Mouse (Mus musculus): Measurements from ENCODE around the gene Efemp2. TPM values are rescaled to one million over a fixed set of nuclear protein-coding genes. Genes with fewer than 3 reads are reported as not detected.
A peak's percentile ranks its signal among the peaks of the same experiment; 100 is the strongest.

Gene Efemp2
- polyA plus RNA-seq, 1 experiment, result 43.4 TPM

DNA sequence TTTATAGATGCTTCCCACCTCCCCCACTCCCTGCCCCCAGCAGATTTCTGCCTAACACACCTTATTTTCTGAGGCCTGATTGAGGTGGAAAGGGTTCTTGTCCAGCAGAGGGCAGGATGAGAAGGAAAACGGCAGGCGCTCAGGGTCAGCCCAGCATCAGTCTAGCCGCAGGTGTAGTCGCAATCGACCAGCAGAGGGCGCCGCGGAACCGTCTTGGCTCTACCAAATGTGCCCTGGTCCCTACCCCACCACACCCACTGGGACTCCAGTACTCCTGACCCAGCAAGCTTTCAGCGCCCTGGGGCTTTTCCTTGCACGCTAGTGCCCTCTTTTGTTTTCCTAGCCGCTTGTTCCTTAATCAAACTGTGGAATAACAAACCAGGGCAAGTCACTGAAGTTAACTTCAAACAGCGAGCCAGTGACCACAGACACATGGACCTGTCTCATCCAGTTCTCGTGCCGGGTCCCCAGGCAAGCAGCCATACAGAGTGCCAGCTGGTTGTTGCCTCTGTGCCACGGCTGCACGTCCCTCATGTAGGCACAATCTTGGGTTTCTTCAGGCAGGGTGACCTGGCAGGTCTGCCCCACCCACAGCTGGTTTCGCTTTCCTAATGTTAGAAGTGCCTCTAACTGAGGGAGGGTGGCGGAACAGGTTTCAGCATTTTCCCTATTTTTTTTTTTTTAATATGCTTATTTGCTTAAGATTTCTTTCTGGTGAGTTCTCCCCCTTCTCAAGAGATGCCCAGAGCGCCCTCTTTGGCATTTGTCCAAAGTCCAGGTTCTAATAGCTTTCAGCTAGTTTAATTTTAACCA, 55.8 kb downstream of the Efemp2 start:
- Histone ChIP-seq H3K4me3 (replicated peaks; ENCODE audit: insufficient read depth, low read depth, low read length) (peak overlapping the region; percentile 24), H3K27me3 (ENCODE audit: control insufficient read depth, insufficient read depth, low read length) (no peaks in the 10 kb centered on the region), H3K4me1 (ENCODE audit: control insufficient read depth, insufficient read depth, low read length) (0 out of 2 replicates have a peak, but pooled peaks cover 3% of the 10 kb centered on the region), H3K27ac (ENCODE audit: insufficient read depth, low read length) (no peak overlapping the region)
- TF ChIP-seq POLR2A (IDR thresholded peaks at IDR 0.05; ENCODE audit: borderline replicate concordance, insufficient read depth, low read length) (no peak), CTCF (IDR thresholded peaks at IDR 0.05; ENCODE audit: borderline replicate concordance, insufficient read depth, low read depth, low read length) (peak; percentile 98)
- WGBS, result 3% methylated on average over 20 of the region's 20 CpGs
- DNase-seq, result peak; percentile 93 to 98

DNA sequence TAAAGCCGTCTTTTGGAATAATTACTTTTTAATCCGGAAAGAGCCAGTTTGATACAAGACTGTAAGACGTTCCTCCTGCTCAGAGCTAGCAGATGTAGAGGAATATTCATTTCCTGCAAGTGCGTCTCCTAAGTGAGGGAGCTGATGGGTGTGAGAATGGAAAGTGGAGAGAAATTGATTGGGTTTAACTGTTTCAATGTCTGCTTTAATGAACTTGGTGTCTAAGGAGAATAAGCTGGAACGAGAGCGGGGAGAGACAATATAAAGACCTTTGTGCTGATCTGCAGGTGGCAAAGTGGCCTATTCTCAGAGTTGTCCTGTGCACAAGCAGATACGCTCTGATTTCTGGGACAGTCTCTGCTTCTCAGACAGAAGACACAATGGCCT, 56.4 kb downstream of the Efemp2 start:
- Histone ChIP-seq H3K27ac (ENCODE audit: insufficient read depth, low read length) (no peak overlapping the region), H3K4me3 (replicated peaks; ENCODE audit: insufficient read depth, low read depth, low read length) (no peak overlapping the region), H3K27me3 (ENCODE audit: control insufficient read depth, insufficient read depth, low read length) (no peaks in the 10 kb centered on the region), H3K4me1 (ENCODE audit: control insufficient read depth, insufficient read depth, low read length) (0 out of 2 replicates have a peak, but pooled peaks cover 3% of the 10 kb centered on the region)
- TF ChIP-seq CTCF (IDR thresholded peaks at IDR 0.05; ENCODE audit: borderline replicate concordance, insufficient read depth, low read depth, low read length) (no peak), POLR2A (IDR thresholded peaks at IDR 0.05; ENCODE audit: borderline replicate concordance, insufficient read depth, low read length) (no peak)
- WGBS, result 33% methylated on average over 7 of the region's 7 CpGs
- DNase-seq, result no peak

Other genes with a start within 250 kb of the Efemp2 start
- gene Pacs1, start 200.8 kb upstream of the Efemp2 start, polyA plus RNA-seq (2012; rRNA removed), result 26.7 and 28.0 TPM in 2 replicates
- 175 and 181 TPM in 2 replicates for gene Sf3b2, start 178.5 kb upstream of the Efemp2 start, polyA plus RNA-seq (2012; rRNA removed)
- 49.2 and 55.9 TPM in 2 replicates for gene Gal3st3, start 175.6 kb upstream of the Efemp2 start, polyA plus RNA-seq (2012; rRNA removed)
- not detected in 2 replicates for gene Catsper1, start 138.2 kb upstream of the Efemp2 start, polyA plus RNA-seq (2012; rRNA removed)
- gene Cst6, start 124.4 kb upstream of the Efemp2 start, polyA plus RNA-seq (2012; rRNA removed), result 15.4 and 19.0 TPM in 2 replicates
- 28.0 and 30.6 TPM in 2 replicates for gene Eif1ad, start 107.2 kb upstream of the Efemp2 start, polyA plus RNA-seq (2012; rRNA removed)
- gene Banf1, start 106.8 kb upstream of the Efemp2 start, polyA plus RNA-seq (2012; rRNA removed), result 88.7 and 96.0 TPM in 2 replicates
- gene Sart1, start 85.3 kb upstream of the Efemp2 start, polyA plus RNA-seq (2012; rRNA removed), result 77.5 and 86.5 TPM in 2 replicates
- gene Tsga10ip, start 71.4 kb upstream of the Efemp2 start, polyA plus RNA-seq (2012; rRNA removed), result 0.21 TPM in 1 of 2 replicates, not detected in the other
- 281 and 309 TPM in 2 replicates for gene Drap1, start 49.0 kb upstream of the Efemp2 start, polyA plus RNA-seq (2012; rRNA removed)
- 130 and 134 TPM in 2 replicates for gene AI837181, start 48.8 kb upstream of the Efemp2 start, polyA plus RNA-seq (2012; rRNA removed)
- not detected in 2 replicates for gene Fosl1, start 26.4 kb upstream of the Efemp2 start, polyA plus RNA-seq (2012; rRNA removed)
- gene Ccdc85b, start 16.1 kb upstream of the Efemp2 start, polyA plus RNA-seq (2012; rRNA removed), result 31.0 and 32.5 TPM in 2 replicates
- gene Fibp, start 13.3 kb upstream of the Efemp2 start, polyA plus RNA-seq (2012; rRNA removed), result 140 and 146 TPM in 2 replicates
- gene Ctsw, start 5.4 kb upstream of the Efemp2 start, polyA plus RNA-seq (2012; rRNA removed), result 1.2 and 1.5 TPM in 2 replicates
- 94.2 and 115 TPM in 2 replicates for gene Mus81, start 14.4 kb downstream of the Efemp2 start, polyA plus RNA-seq (2012; rRNA removed)
- gene Cfl1, start 16.5 kb downstream of the Efemp2 start, polyA plus RNA-seq (2012; rRNA removed), result 1,135 and 1,193 TPM in 2 replicates
- gene 1700020D05Rik, start 29.8 kb downstream of the Efemp2 start, polyA plus RNA-seq (2012; rRNA removed), result 6.7 and 6.8 TPM in 2 replicates
- gene Snx32, start 36.6 kb downstream of the Efemp2 start, polyA plus RNA-seq (2012; rRNA removed), result 176 and 185 TPM in 2 replicates
- gene Ovol1, start 86.7 kb downstream of the Efemp2 start, polyA plus RNA-seq (2012; rRNA removed), result 0.05 TPM in 1 of 2 replicates, not detected in the other
- gene Ap5b1, start 94.1 kb downstream of the Efemp2 start, polyA plus RNA-seq (2012; rRNA removed), result 5.1 and 5.6 TPM in 2 replicates
- gene Rnaseh2c, start 127.9 kb downstream of the Efemp2 start, polyA plus RNA-seq (2012; rRNA removed), result 79.1 and 83.5 TPM in 2 replicates
- 139 and 143 TPM in 2 replicates for gene Kat5, start 136.3 kb downstream of the Efemp2 start, polyA plus RNA-seq (2012; rRNA removed)
- gene Rela, start 163.5 kb downstream of the Efemp2 start, polyA plus RNA-seq (2012; rRNA removed), result 39.0 and 40.3 TPM in 2 replicates
- gene Sipa1, start 189.8 kb downstream of the Efemp2 start, polyA plus RNA-seq (2012; rRNA removed), result 12.4 and 14.8 TPM in 2 replicates
- 28.6 and 29.7 TPM in 2 replicates for gene Map3k11, start 214.8 kb downstream of the Efemp2 start, polyA plus RNA-seq (2012; rRNA removed)
- gene Pcnx3, start 215.0 kb downstream of the Efemp2 start, polyA plus RNA-seq (2012; rRNA removed), result 65.0 and 65.1 TPM in 2 replicates
- gene Kcnk7, start 230.4 kb downstream of the Efemp2 start, polyA plus RNA-seq (2012; rRNA removed), result 0.13 and 0.24 TPM in 2 replicates